Mouse (Mus musculus) hindbrain, embryonic 10.5 days (tissue): ENCODE measurements around the gene Ghr. TPM values are rescaled to one million over a fixed set of nuclear protein-coding genes. Genes with fewer than 3 reads are reported as not detected.

ENCODE experiments used
- DNase-seq: peaks from one replicate; pipeline ENCODE4 v3.0.0-alpha.2; 2017; ENCODE audit warnings: low spot score
- H3K27ac ChIP-seq: fragments of 300-500 bp; sonication (generic); 2 replicates; pipeline ENCODE4 v1.5.1; 2016; ENCODE audit warnings: mild to moderate bottlenecking, moderate library complexity
- H3K27me3 ChIP-seq: fragments of 300-500 bp; sonication (generic); 2 replicates; pipeline ENCODE4 v1.6.1; 2016; ENCODE audit warnings: mild to moderate bottlenecking; ENCODE audit not compliant: poor library complexity, insufficient read depth, severe bottlenecking
- H3K36me3 ChIP-seq: fragments of 300-500 bp; sonication (generic); 2 replicates; pipeline ENCODE4 v1.6.1; 2016; ENCODE audit warnings: mild to moderate bottlenecking, moderate library complexity
- H3K4me1 ChIP-seq: fragments of 300-500 bp; sonication (generic); replicated peaks from 2 replicates; pipeline ENCODE4 v1.6.1; 2016; ENCODE audit warnings: mild to moderate bottlenecking
- H3K4me3 ChIP-seq: fragments of 300-500 bp; sonication (generic); 2 replicates; pipeline ENCODE4 v1.5.1; 2016; ENCODE audit warnings: mild to moderate bottlenecking, moderate library complexity
- H3K9me3 ChIP-seq: fragments of 300-500 bp; sonication (generic); 2 replicates; pipeline ENCODE4 v1.6.1; 2016; ENCODE audit warnings: mild to moderate bottlenecking, moderate library complexity
- WGBS: fragments of 180-500 bp; shearing (Covaris S2); methylation state at CpG from one replicate; pipeline ENCODE4 v1.1.7; 2016; 5-methylcytosine and 5-hydroxymethylcytosine counted together
- polyA plus RNA-seq: library from polyadenylated mRNA; unstranded; fragments of >200 nt; fragmentation: Nextera tagmentation; extraction: Ambion mirVana; gene quantifications from 2 replicates; pipeline ENCODE4 v1.2.1, GENCODE M21; 2016

Gene Ghr
- polyA plus RNA-seq, 1 experiment from 2014 or later = 13.5 TPM

GRCm38 (mm10) chr15:3383788-3384187 lies 199.5 kb downstream of the Ghr start:
- H3K27ac ChIP-seq = no peak overlapping the region
- no peak overlapping the region for H3K4me3 ChIP-seq
- no peak for DNase-seq
- no peaks in the 10 kb centered on the region for H3K27me3 ChIP-seq
- 72% methylated on average over 2 of the region's 2 CpGs for WGBS
- H3K9me3 ChIP-seq = no peaks in the 10 kb centered on the region
- no peaks in the 10 kb centered on the region for H3K36me3 ChIP-seq
- no peaks in the 10 kb centered on the region for H3K4me1 ChIP-seq

- WGBS = 70% methylated on average over 6 of the region's 6 CpGs
- H3K4me1 ChIP-seq = no peaks in the 10 kb centered on the region
These were observed 201.9 kb downstream of the Ghr start for GRCm38 (mm10) chr15:3381413-3381812.

GRCm38 (mm10) chr15:3368261-3368832 lies 214.9 kb downstream of the Ghr start:
- H3K36me3 ChIP-seq = no peaks in the 10 kb centered on the region
- 82% methylated on average over 2 of the region's 2 CpGs for WGBS
- DNase-seq = no peak
- H3K4me1 ChIP-seq = no peaks in the 10 kb centered on the region
- no peak overlapping the region for H3K4me3 ChIP-seq
- 0 out of 2 replicates have a peak, but pooled peaks cover 4% of the 10 kb centered on the region for H3K9me3 ChIP-seq
- H3K27me3 ChIP-seq = no peaks in the 10 kb centered on the region
- no peak overlapping the region for H3K27ac ChIP-seq

More at GRCm38 (mm10) chr15:3381413-3381812, 201.9 kb downstream of the Ghr start:
- DNase-seq = no peak
- H3K36me3 ChIP-seq = no peaks in the 10 kb centered on the region
- H3K4me3 ChIP-seq = no peak overlapping the region
- H3K27me3 ChIP-seq = no peaks in the 10 kb centered on the region
- no peak overlapping the region for H3K27ac ChIP-seq
- H3K9me3 ChIP-seq = no peaks in the 10 kb centered on the region

GRCm38 (mm10) chr15:3356073-3356766 lies 227.1 kb downstream of the Ghr start:
- H3K4me3 ChIP-seq = no peak overlapping the region
- H3K36me3 ChIP-seq = no peaks in the 10 kb centered on the region
- H3K27me3 ChIP-seq = no peaks in the 10 kb centered on the region
- peak; percentile 6 for DNase-seq
- WGBS = 66% methylated on average over 4 of the region's 4 CpGs
- no peaks in the 10 kb centered on the region for H3K4me1 ChIP-seq
- no peak overlapping the region for H3K27ac ChIP-seq
- H3K9me3 ChIP-seq = peaks cover 3% of the 10 kb centered on the region; the same call in 1 of the 2 replicates

GRCm38 (mm10) chr15:3353696-3354095 lies 229.6 kb downstream of the Ghr start:
- no peaks in the 10 kb centered on the region for H3K27me3 ChIP-seq
- no peaks in the 10 kb centered on the region for H3K36me3 ChIP-seq
- no peak overlapping the region for H3K4me3 ChIP-seq
- WGBS = 84% methylated on average over 2 of the region's 2 CpGs
- no peaks in the 10 kb centered on the region for H3K9me3 ChIP-seq
- DNase-seq = no peak
- peaks cover 7% of the 10 kb centered on the region; the same call in 1 of the 2 replicates for H3K4me1 ChIP-seq
- H3K27ac ChIP-seq = no peak overlapping the region

GRCm38 (mm10) chr15:3349306-3350064 lies 233.8 kb downstream of the Ghr start:
- Histone ChIP-seq H3K36me3 (no peaks in the 10 kb centered on the region), H3K9me3 (no peaks in the 10 kb centered on the region), H3K4me1 (peaks cover 7% of the 10 kb centered on the region; the same call in 1 of the 2 replicates), H3K27me3 (no peaks in the 10 kb centered on the region), H3K27ac (no peak overlapping the region), H3K4me3 (no peak overlapping the region)
- no peak for DNase-seq
- WGBS = 41% methylated on average over 6 of the region's 6 CpGs

GRCm38 (mm10) chr15:3346682-3347081 lies 236.6 kb downstream of the Ghr start:
- Histone ChIP-seq H3K4me1 (peaks cover 7% of the 10 kb centered on the region; the same call in 1 of the 2 replicates), H3K4me3 (no peak overlapping the region), H3K36me3 (no peaks in the 10 kb centered on the region), H3K27me3 (no peaks in the 10 kb centered on the region), H3K9me3 (no peaks in the 10 kb centered on the region), H3K27ac (no peak overlapping the region)
- DNase-seq = no peak
- 82% methylated on average over 3 of the region's 3 CpGs for WGBS

- Histone ChIP-seq H3K27me3 (no peaks in the 10 kb centered on the region), H3K27ac (no peak overlapping the region), H3K9me3 (no peaks in the 10 kb centered on the region), H3K36me3 (no peaks in the 10 kb centered on the region), H3K4me3 (no peak overlapping the region), H3K4me1 (peaks cover 4% of the 10 kb centered on the region; the same call in 1 of the 2 replicates)
- 88% methylated on average over 4 of the region's 4 CpGs for WGBS
- DNase-seq = no peak
These were observed 238.7 kb downstream of the Ghr start for GRCm38 (mm10) chr15:3344555-3344954.

GRCm38 (mm10) chr15:3341806-3342582 lies 241.3 kb downstream of the Ghr start:
- WGBS = 87% methylated on average over 4 of the region's 4 CpGs
- no peak for DNase-seq
- Histone ChIP-seq H3K4me3 (no peak overlapping the region), H3K4me1 (no peaks in the 10 kb centered on the region), H3K36me3 (no peaks in the 10 kb centered on the region), H3K27me3 (no peaks in the 10 kb centered on the region), H3K27ac (no peak overlapping the region), H3K9me3 (no peaks in the 10 kb centered on the region)

- Histone ChIP-seq H3K36me3 (no peaks in the 10 kb centered on the region), H3K27ac (no peak overlapping the region), H3K4me1 (no peaks in the 10 kb centered on the region), H3K4me3 (no peak overlapping the region), H3K27me3 (no peaks in the 10 kb centered on the region), H3K9me3 (no peaks in the 10 kb centered on the region)
- DNase-seq = no peak
- WGBS = 86% methylated on average over 3 of the region's 3 CpGs
These were observed 243.4 kb downstream of the Ghr start for GRCm38 (mm10) chr15:3339847-3340246.

GRCm38 (mm10) chr15:3332517-3332916 lies 250.8 kb downstream of the Ghr start:
- Histone ChIP-seq H3K27me3 (no peaks in the 10 kb centered on the region), H3K27ac (no peak overlapping the region), H3K9me3 (no peaks in the 10 kb centered on the region), H3K4me1 (no peaks in the 10 kb centered on the region), H3K36me3 (no peaks in the 10 kb centered on the region), H3K4me3 (no peak overlapping the region)
- WGBS = 95% methylated on average over 4 of the region's 4 CpGs
- DNase-seq = no peak

GRCm38 (mm10) chr15:3331813-3332212 lies 251.5 kb downstream of the Ghr start:
- no peaks in the 10 kb centered on the region for H3K4me1 ChIP-seq
- no peak for DNase-seq
- H3K27ac ChIP-seq = no peak overlapping the region
- no peaks in the 10 kb centered on the region for H3K9me3 ChIP-seq
- WGBS = 74% methylated on average over 2 of the region's 2 CpGs
- H3K27me3 ChIP-seq = no peaks in the 10 kb centered on the region
- no peak overlapping the region for H3K4me3 ChIP-seq
- H3K36me3 ChIP-seq = no peaks in the 10 kb centered on the region
